Mouse (Mus musculus): ENCODE data around the gene Smarcd2.
"Not testable (repeated sequence)": the region's sequence is repeated elsewhere in the genome, so short reads cannot be mapped to it uniquely, and the experiment has no call there.

Gene Smarcd2

GRCm38 (mm10) chr11:106246834-106247233, 25.9 kb downstream of the Smarcd2 start:
- no peak for DNase-seq (ENCODE audit: low spot score)

- not testable (repeated sequence) for DNase-seq (ENCODE audit: low spot score)
These were observed 38.8 kb downstream of the Smarcd2 start for GRCm38 (mm10) chr11:106233978-106234377.

DNA sequence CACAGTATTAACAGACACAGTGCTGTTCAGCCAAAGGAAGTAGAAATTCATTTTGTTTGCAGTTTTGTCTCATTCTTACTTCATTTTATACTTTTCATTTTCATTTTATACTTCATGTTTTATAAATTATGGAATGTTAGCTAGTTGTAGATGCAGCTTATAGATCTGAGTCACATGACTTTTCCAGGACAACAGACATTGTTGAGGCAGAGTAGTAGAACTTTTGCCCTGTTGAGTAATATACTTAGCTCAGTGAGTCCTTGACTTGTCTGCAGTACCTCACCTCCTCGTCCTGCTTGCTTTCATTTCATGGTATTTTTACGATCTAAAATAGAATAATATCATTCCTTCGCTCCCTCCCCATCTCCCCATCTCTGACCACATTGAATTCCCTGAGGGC, 52.2 kb downstream of the Smarcd2 start:
- DNase-seq (ENCODE audit: low spot score): no peak

DNA sequence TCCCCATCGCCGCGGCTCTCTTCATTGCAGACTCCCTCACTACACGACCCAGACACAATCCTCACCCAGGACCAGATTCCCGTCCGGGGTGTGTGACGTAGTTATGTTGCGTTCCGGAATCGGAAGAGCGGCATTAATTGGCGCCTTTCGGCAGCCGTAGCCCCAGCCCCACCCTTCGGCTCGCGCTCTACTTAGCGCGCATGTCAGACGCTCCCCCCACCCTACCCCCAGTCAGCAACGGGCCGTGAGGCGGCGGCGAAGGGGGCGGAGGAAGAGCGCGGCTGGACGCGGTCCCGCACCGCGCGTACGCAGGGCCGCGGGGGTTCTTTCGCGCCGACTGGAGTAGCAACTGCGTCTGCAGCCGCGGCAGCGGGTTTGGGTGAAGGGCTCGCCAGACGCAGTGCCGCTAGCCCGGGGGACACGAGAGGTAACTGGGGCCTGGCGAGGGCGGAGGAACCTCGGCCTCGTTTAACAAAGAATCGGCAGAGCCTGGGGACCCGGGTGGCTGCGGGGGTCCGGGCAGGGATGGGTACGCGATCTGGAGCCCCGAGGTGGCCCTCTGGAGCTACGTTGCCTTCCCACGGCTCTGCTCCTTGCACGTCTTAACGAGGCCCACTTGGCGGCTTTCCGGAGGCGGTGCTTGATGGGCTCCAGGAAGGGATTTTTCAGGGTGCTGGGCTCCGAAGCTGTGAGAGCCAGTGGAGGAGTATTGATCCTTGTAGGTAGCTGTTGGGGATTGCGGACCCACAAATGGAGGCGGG, 55.9 kb downstream of the Smarcd2 start, which contains the start of gene Ddx42:
Gene Ddx42 (plus strand): TSS at position 197 of the 761 bp plus-strand sequence.
- peak; percentile 92 for DNase-seq (ENCODE audit: low spot score)

DNA sequence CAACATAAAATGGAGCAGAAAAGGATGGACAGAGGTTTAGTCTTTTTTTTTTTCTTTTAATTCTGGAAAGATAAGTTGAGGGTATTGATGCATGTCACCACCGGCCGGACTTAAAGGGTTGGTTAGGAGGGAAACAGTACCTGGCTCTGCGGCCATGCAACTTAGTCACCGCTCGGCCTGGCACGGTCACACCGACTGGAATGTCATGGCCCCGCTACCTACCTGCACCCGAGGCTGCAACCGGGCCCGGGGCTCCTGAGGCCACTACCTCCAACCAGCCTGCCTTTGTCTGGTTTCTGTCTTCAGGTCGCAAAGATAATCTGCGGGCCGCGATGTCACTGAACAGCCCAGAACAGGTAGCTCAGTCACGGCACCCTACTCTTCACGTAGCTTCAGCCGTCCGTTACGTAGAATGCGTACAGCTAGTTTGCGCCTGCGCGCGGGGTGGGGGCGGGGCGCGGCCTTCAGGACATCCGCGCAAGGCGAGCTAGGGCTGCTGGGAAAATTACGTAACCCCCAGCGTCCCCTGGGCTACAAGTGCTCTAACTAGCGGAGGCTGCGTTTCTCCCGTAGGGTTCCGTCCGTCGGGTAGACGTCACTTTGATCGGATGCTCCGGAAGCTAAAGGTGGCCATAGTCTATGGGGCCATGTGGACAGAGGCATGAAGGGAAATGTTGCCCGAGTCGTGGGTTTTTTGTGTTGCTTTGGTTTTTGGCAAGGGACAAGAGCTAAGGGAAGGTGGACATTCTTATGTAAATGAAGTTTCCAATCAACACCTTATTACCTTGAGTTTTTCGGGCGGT, 56.6 kb downstream of the Smarcd2 start, which contains the start of gene Ccdc47:
Gene Ccdc47 (minus strand): TSS at position 418 of the 803 bp plus-strand sequence.
- DNase-seq (ENCODE audit: low spot score): peak; percentile 97

GRCm38 (mm10) chr11:106215450-106215859, 57.3 kb downstream of the Smarcd2 start:
- DNase-seq (ENCODE audit: low spot score): no peak

DNA sequence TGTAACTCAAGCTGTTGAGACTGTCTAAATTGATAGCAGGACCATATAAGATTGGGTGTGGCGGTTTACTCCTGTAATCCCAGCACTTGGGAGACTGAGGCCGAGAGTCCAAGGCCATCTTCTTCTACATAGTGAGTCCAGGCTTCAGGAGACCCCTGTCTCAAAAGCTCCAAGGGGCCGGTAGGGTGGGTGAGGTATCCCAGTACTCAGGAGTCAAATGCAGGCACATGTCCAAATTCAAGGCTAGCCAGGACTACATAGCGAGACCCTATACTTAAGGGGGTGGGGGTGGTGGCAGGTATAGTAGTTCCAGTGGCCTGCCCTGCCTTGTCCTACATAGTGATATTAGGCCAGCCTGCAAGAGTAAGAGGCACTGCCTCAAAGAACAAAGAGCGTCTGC, 57.9 kb downstream of the Smarcd2 start:
- no peak for DNase-seq (ENCODE audit: low spot score)

All from testis, postnatal 14 days (tissue).